Mouse (Mus musculus) neural tube, embryonic 12.5 days (tissue): ENCODE results near the gene Gpr39. TPM values are rescaled to one million over a fixed set of nuclear protein-coding genes. Genes with fewer than 3 reads are reported as not detected.

Experiments used
- ATAC-seq: fragments of 200-750 bp; cut with Nextera tagmentation; 2 replicates; pipeline ENCODE4 v1.8.0; 2017; ENCODE audit warnings: low read depth, mild to moderate bottlenecking, moderate TSS enrichment, moderate library complexity; ENCODE audit not compliant: low FRiP score
- H3K27ac ChIP-seq: fragments of 300-500 bp; sonication (generic); 2 replicates; pipeline ENCODE4 v1.5.1; 2016
- H3K27me3 ChIP-seq: fragments of 300-500 bp; sonication (generic); replicated peaks from 2 replicates; pipeline ENCODE4 v1.6.1; 2016; ENCODE audit warnings: mild to moderate bottlenecking
- H3K36me3 ChIP-seq: fragments of 300-500 bp; sonication (generic); 2 replicates; pipeline ENCODE4 v1.6.1; 2016; ENCODE audit warnings: mild to moderate bottlenecking
- H3K4me1 ChIP-seq: fragments of 300-500 bp; sonication (generic); 2 replicates; pipeline ENCODE4 v1.6.1; 2016
- H3K4me2 ChIP-seq: fragments of 300-500 bp; sonication (generic); replicated peaks from 2 replicates; pipeline ENCODE4 v1.6.1; 2016; ENCODE audit warnings: mild to moderate bottlenecking
- H3K4me3 ChIP-seq: fragments of 300-500 bp; sonication (generic); 2 replicates; pipeline ENCODE4 v1.5.1; 2016
- H3K9ac ChIP-seq: fragments of 300-500 bp; sonication (generic); 2 replicates; pipeline ENCODE4 v1.6.1; 2016; ENCODE audit warnings: mild to moderate bottlenecking
- H3K9me3 ChIP-seq: fragments of 300-500 bp; sonication (generic); 2 replicates; pipeline ENCODE4 v1.6.1; 2016; ENCODE audit warnings: mild to moderate bottlenecking
- WGBS: fragments of 180-500 bp; shearing (Covaris S2); methylation state at CpG from one replicate; pipeline ENCODE4 v1.1.7; 2016; 5-methylcytosine and 5-hydroxymethylcytosine counted together
- polyA plus RNA-seq: library from polyadenylated mRNA; unstranded; fragments of >200 nt; fragmentation: Nextera tagmentation; extraction: Ambion mirVana; gene quantifications from 2 replicates; pipeline ENCODE4 v1.2.1, GENCODE M21; 2016

The Gpr39 gene
- polyA plus RNA-seq, 1 experiment from 2014 or later = not detected

GRCm38 (mm10) chr1:125854646-125855045 lies 177.9 kb downstream of the Gpr39 start:
- Histone ChIP-seq H3K27ac (no peak overlapping the region), H3K27me3 (no peaks in the 10 kb centered on the region), H3K4me1 (no peaks in the 10 kb centered on the region; the same call in 1 of the 2 replicates), H3K4me3 (no peak overlapping the region), H3K9me3 (0 out of 2 replicates have a peak, but pooled peaks cover 6% of the 10 kb centered on the region), H3K36me3 (no peaks in the 10 kb centered on the region), H3K4me2 (no peak overlapping the region), H3K9ac (no peak overlapping the region)
- ATAC-seq = no peak
- 5% methylated on average over 5 of the region's 5 CpGs for WGBS

- Histone ChIP-seq H3K27me3 (no peaks in the 10 kb centered on the region), H3K4me2 (no peak overlapping the region), H3K27ac (no peak overlapping the region), H3K4me3 (no peak overlapping the region), H3K9ac (no peak overlapping the region), H3K4me1 (no peaks in the 10 kb centered on the region; the same call in 1 of the 2 replicates), H3K9me3 (no peaks in the 10 kb centered on the region), H3K36me3 (no peaks in the 10 kb centered on the region)
- ATAC-seq = no peak
- WGBS = 63% methylated on average over 5 of the region's 5 CpGs
Measured at GRCm38 (mm10) chr1:125858631-125859030, 181.8 kb downstream of the Gpr39 start.

GRCm38 (mm10) chr1:125870056-125870455 lies 193.3 kb downstream of the Gpr39 start:
- H3K4me2 ChIP-seq = no peak overlapping the region
- no peaks in the 10 kb centered on the region for H3K27me3 ChIP-seq
- WGBS = 33% methylated on average over 7 of the region's 7 CpGs
- H3K4me3 ChIP-seq = no peak overlapping the region
- H3K9ac ChIP-seq = no peak overlapping the region
- no peaks in the 10 kb centered on the region for H3K36me3 ChIP-seq
- H3K27ac ChIP-seq = no peak overlapping the region
- H3K9me3 ChIP-seq = no peaks in the 10 kb centered on the region
- no peaks in the 10 kb centered on the region; the same call in 1 of the 2 replicates for H3K4me1 ChIP-seq
- ATAC-seq = no peak

- WGBS = 75% methylated on average over 9 of the region's 9 CpGs
- Histone ChIP-seq H3K4me1 (no peaks in the 10 kb centered on the region), H3K4me2 (no peak overlapping the region), H3K4me3 (no peak overlapping the region), H3K9ac (no peak overlapping the region), H3K36me3 (no peaks in the 10 kb centered on the region), H3K9me3 (no peaks in the 10 kb centered on the region), H3K27me3 (no peaks in the 10 kb centered on the region), H3K27ac (no peak overlapping the region)
- no peak for ATAC-seq
Measured at GRCm38 (mm10) chr1:125893158-125893557, 216.4 kb downstream of the Gpr39 start.

GRCm38 (mm10) chr1:125910211-125910870 lies 233.5 kb downstream of the Gpr39 start:
- no peaks in the 10 kb centered on the region for H3K36me3 ChIP-seq
- peaks cover 20% of the 10 kb centered on the region for H3K27me3 ChIP-seq
- H3K4me2 ChIP-seq = peak overlapping the region; percentile 99
- 0 out of 2 replicates have a peak overlapping the region, but pooled peaks have one; percentile 54 for H3K9ac ChIP-seq
- no peaks in the 10 kb centered on the region for H3K9me3 ChIP-seq
- ATAC-seq = peak; percentile 19; the same call in 1 of the 2 replicates
- H3K27ac ChIP-seq = no peak overlapping the region
- H3K4me3 ChIP-seq = no peak overlapping the region
- H3K4me1 ChIP-seq = peaks cover 28% of the 10 kb centered on the region
- 12% methylated on average over 14 of the region's 14 CpGs for WGBS

GRCm38 (mm10) chr1:125910871-125911265 lies 234.1 kb downstream of the Gpr39 start:
- H3K27ac ChIP-seq = no peak overlapping the region

GRCm38 (mm10) chr1:125911337-125911900 lies 234.6 kb downstream of the Gpr39 start:
- Histone ChIP-seq H3K27ac (no peak overlapping the region), H3K9ac (peak overlapping the region; percentile 54), H3K36me3 (no peaks in the 10 kb centered on the region), H3K4me3 (peak overlapping the region; percentile 49), H3K27me3 (peaks cover 20% of the 10 kb centered on the region), H3K4me2 (peak overlapping the region; percentile 99), H3K9me3 (no peaks in the 10 kb centered on the region), H3K4me1 (peaks cover 28% of the 10 kb centered on the region)
- under 1% methylated on average over 35 of the region's 35 CpGs for WGBS
- ATAC-seq = peak; percentile 64

More at GRCm38 (mm10) chr1:125910871-125911265, 234.1 kb downstream of the Gpr39 start:
- under 1% methylated on average over 9 of the region's 9 CpGs for WGBS
- H3K9me3 ChIP-seq = no peaks in the 10 kb centered on the region
- peak; percentile 48 for ATAC-seq
- H3K27me3 ChIP-seq = peaks cover 20% of the 10 kb centered on the region
- peak overlapping the region; percentile 54 for H3K9ac ChIP-seq
- H3K4me1 ChIP-seq = peaks cover 28% of the 10 kb centered on the region
- H3K4me3 ChIP-seq = peak overlapping the region; percentile 49
- no peaks in the 10 kb centered on the region for H3K36me3 ChIP-seq
- H3K4me2 ChIP-seq = peak overlapping the region; percentile 99

- Histone ChIP-seq H3K27me3 (peaks cover 20% of the 10 kb centered on the region), H3K9me3 (no peaks in the 10 kb centered on the region), H3K4me1 (peaks cover 28% of the 10 kb centered on the region), H3K4me3 (peak overlapping the region; percentile 49), H3K9ac (peak overlapping the region; percentile 54), H3K27ac (no peak overlapping the region), H3K36me3 (no peaks in the 10 kb centered on the region), H3K4me2 (peak overlapping the region; percentile 99)
- peak; percentile 72 for ATAC-seq
- WGBS = under 1% methylated on average over 43 of the region's 43 CpGs
Measured at GRCm38 (mm10) chr1:125911901-125912445, 235.2 kb downstream of the Gpr39 start.

GRCm38 (mm10) chr1:125912601-125913600 lies 236.1 kb downstream of the Gpr39 start, which contains the start of gene Lypd1:
TSS of gene Lypd1 (minus strand) at chr1:125913101.
- H3K27ac ChIP-seq = no peak within 1 kb of the TSS
- H3K4me3 ChIP-seq = peak within 1 kb of the TSS; percentile 49
- peaks cover 20% of the 10 kb centered on the region for H3K27me3 ChIP-seq
- peak within 1 kb of the TSS; percentile 54 for H3K9ac ChIP-seq
- ATAC-seq = peak; percentile 27; the same call in 1 of the 2 replicates
- H3K36me3 ChIP-seq = no peaks in the 10 kb centered on the region
- H3K4me2 ChIP-seq = peak within 1 kb of the TSS; percentile 99
- WGBS = 5% methylated on average over 30 of the region's 30 CpGs
- peaks cover 28% of the 10 kb centered on the region for H3K4me1 ChIP-seq
- H3K9me3 ChIP-seq = no peaks in the 10 kb centered on the region

GRCm38 (mm10) chr1:125920696-125921095 lies 243.9 kb downstream of the Gpr39 start:
- H3K4me3 ChIP-seq = no peak overlapping the region
- no peaks in the 10 kb centered on the region for H3K36me3 ChIP-seq
- no peak overlapping the region for H3K27ac ChIP-seq
- no peaks in the 10 kb centered on the region for H3K4me1 ChIP-seq
- WGBS = 95% methylated on average over 3 of the region's 3 CpGs
- H3K9ac ChIP-seq = no peak overlapping the region
- ATAC-seq = no peak
- peaks cover 11% of the 10 kb centered on the region; the same call in 1 of the 2 replicates for H3K9me3 ChIP-seq
- no peak overlapping the region for H3K4me2 ChIP-seq
- no peaks in the 10 kb centered on the region for H3K27me3 ChIP-seq

- no peaks in the 10 kb centered on the region for H3K27me3 ChIP-seq
- H3K36me3 ChIP-seq = no peaks in the 10 kb centered on the region
- WGBS = 81% methylated on average over 2 of the region's 2 CpGs
Measured at GRCm38 (mm10) chr1:125923062-125923461, 246.3 kb downstream of the Gpr39 start.

More at GRCm38 (mm10) chr1:125923062-125923461, 246.3 kb downstream of the Gpr39 start:
- ATAC-seq = no peak
- Histone ChIP-seq H3K9ac (no peak overlapping the region), H3K27ac (no peak overlapping the region), H3K4me2 (no peak overlapping the region), H3K4me3 (no peak overlapping the region), H3K4me1 (no peaks in the 10 kb centered on the region), H3K9me3 (peaks cover 11% of the 10 kb centered on the region; the same call in 1 of the 2 replicates)
